Mouse (Mus musculus): ENCODE measurements around the gene Myo5c. TPM values are rescaled to one million over a fixed set of nuclear protein-coding genes. Genes with fewer than 3 reads are reported as not detected.

Myo5c gene
- total and polyA plus RNA-seq, 3 experiments = 5.0 to 5.9 (median 5.1) TPM

- TF ChIP-seq POLR2A (IDR thresholded peaks at IDR 0.05; ENCODE audit: insufficient read depth, low read depth, low read length) (peak; percentile 57; the same call in 1 of the 2 replicates), EP300 (IDR thresholded peaks at IDR 0.05; ENCODE audit: insufficient read depth, low read depth, low read length) (no peak), CTCF (IDR thresholded peaks at IDR 0.05) (peak; percentile 26; the same call in 1 of the 2 replicates)
- H3K9ac ChIP-seq (ENCODE audit: low read depth, low read length) = peak overlapping the region; percentile 72
Measured at GRCm38 (mm10) chr9:75313832-75314516, 82.2 kb downstream of the Myo5c start.

DNA sequence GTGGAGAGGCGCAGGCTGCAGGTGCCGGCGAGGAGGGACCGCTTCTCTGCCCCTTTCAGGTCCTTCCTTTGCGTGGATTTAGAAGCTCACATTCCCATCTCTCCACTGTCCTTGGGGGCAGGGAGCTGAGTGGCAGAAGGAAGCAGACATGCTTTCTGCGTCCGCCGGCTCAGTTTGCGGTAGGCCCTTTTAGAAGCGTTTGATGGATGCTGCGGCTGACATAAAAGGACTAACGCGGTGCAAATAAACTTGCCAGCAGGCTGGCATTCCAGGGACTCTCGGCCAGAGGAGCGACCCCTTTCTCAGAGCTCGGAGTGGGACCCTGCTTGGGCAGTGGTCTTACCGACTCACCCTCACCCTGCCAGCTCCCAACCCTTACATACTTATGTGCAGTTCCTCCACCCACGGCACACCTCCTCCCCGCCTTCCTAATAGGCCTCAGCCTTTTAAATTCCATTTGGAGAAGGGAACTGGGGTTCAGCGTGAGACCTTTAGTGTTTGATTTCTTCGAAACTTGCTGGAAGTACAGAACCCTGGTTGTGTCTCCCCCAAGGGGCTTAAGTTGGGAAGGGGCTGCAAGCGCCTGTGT lies 82.8 kb downstream of the Myo5c start:
- H3K4me3 ChIP-seq = peak overlapping the region; percentile 63
- intact Hi-C loops (cut with DNase I) = loop anchor here (5.0 kb wide), 1 partner anchor 267 kb away; no protein-coding TSS in a partner anchor
- H3K27ac ChIP-seq = peak overlapping the region; percentile 74
- H3K9ac ChIP-seq (ENCODE audit: low read depth, low read length) = peak overlapping the region; percentile 72
- peak in 1 of 2 experiments; percentile 5 for DNase-seq
- H3K4me1 ChIP-seq (ENCODE audit: control insufficient read depth, insufficient read depth, low read length) = no peaks in the 10 kb centered on the region
- H3K79me2 ChIP-seq (replicated peaks; ENCODE audit: control insufficient read depth, insufficient read depth, low read length) = no peaks in the 10 kb centered on the region
- no peaks in the 10 kb centered on the region for H3K27me3 ChIP-seq (ENCODE audit: control insufficient read depth, insufficient read depth, low read length)
- TF ChIP-seq EP300 (IDR thresholded peaks at IDR 0.05; ENCODE audit: insufficient read depth, low read depth, low read length) (no peak), POLR2A (IDR thresholded peaks at IDR 0.05; ENCODE audit: insufficient read depth, low read depth, low read length) (no peak), CTCF (IDR thresholded peaks at IDR 0.05) (no peak)
- 6% methylated on average over 22 of the region's 22 CpGs for WGBS
- H3K36me3 ChIP-seq (ENCODE audit: control insufficient read depth, insufficient read depth, low read length) = no peaks in the 10 kb centered on the region

More at GRCm38 (mm10) chr9:75313832-75314516, 82.2 kb downstream of the Myo5c start:
- Histone ChIP-seq H3K4me3 (peak overlapping the region; percentile 63), H3K79me2 (replicated peaks; ENCODE audit: control insufficient read depth, insufficient read depth, low read length) (no peaks in the 10 kb centered on the region), H3K4me1 (ENCODE audit: control insufficient read depth, insufficient read depth, low read length) (no peaks in the 10 kb centered on the region), H3K27me3 (ENCODE audit: control insufficient read depth, insufficient read depth, low read length) (no peaks in the 10 kb centered on the region), H3K27ac (peak overlapping the region; percentile 74), H3K36me3 (ENCODE audit: control insufficient read depth, insufficient read depth, low read length) (no peaks in the 10 kb centered on the region)
- intact Hi-C loops (cut with DNase I) = loop anchor here (5.0 kb wide), 1 partner anchor 267 kb away; no protein-coding TSS in a partner anchor
- DNase-seq = peak; percentile 87 to 92
- under 1% methylated on average over 52 of the region's 52 CpGs for WGBS

- no peaks in the 10 kb centered on the region for H3K36me3 ChIP-seq (ENCODE audit: control insufficient read depth, insufficient read depth, low read length)
- intact Hi-C loops (cut with DNase I) = no loop called here
- H3K9ac ChIP-seq (ENCODE audit: low read depth, low read length) = no peak overlapping the region
- no peaks in the 10 kb centered on the region for H3K27me3 ChIP-seq (ENCODE audit: control insufficient read depth, insufficient read depth, low read length)
- no peak overlapping the region for H3K4me3 ChIP-seq
- H3K4me1 ChIP-seq (ENCODE audit: control insufficient read depth, insufficient read depth, low read length) = no peaks in the 10 kb centered on the region
- no peak overlapping the region for H3K27ac ChIP-seq
- no peaks in the 10 kb centered on the region for H3K79me2 ChIP-seq (replicated peaks; ENCODE audit: control insufficient read depth, insufficient read depth, low read length)
- 75% methylated on average over 3 of the region's 3 CpGs for WGBS
- no peak for TF ChIP-seq EP300 (IDR thresholded peaks at IDR 0.05; ENCODE audit: insufficient read depth, low read depth, low read length)
- no peak for TF ChIP-seq POLR2A (IDR thresholded peaks at IDR 0.05; ENCODE audit: insufficient read depth, low read depth, low read length)
- no peak for TF ChIP-seq CTCF (IDR thresholded peaks at IDR 0.05)
- no peak for DNase-seq
Measured at GRCm38 (mm10) chr9:75315238-75315637, 83.4 kb downstream of the Myo5c start.

DNA sequence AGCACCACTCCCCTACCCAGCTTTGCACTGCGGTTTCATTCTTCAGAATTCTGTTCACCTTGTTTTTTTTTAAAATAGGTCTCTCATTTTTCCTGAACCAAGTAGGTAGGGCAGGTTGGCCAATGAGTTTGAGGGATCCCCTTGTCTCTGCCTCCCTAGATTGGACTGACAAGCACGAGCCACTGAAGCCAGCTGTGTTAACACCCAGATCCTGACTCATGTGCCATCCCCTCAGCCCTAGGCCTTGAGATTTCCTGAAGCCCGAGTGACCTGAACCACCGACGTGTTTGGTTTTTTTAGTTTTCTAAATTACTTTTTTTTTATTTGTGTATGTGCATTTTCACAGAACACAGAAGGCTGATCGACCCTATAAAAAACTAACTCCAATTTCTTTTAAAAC lies 85.0 kb downstream of the Myo5c start:
- intact Hi-C loops (cut with DNase I) = no loop called here
- whole genome bisulfite sequencing = 86% methylated on average over 6 of the region's 6 CpGs

GRCm38 (mm10) chr9:75318196-75318595 lies 86.4 kb downstream of the Myo5c start:
- intact Hi-C loops (cut with DNase I) = no loop called here
- no peak overlapping the region for H3K9ac ChIP-seq (ENCODE audit: low read depth, low read length)
- no peak for DNase-seq
- no peaks in the 10 kb centered on the region for H3K4me1 ChIP-seq (ENCODE audit: control insufficient read depth, insufficient read depth, low read length)
- no peaks in the 10 kb centered on the region for H3K36me3 ChIP-seq (ENCODE audit: control insufficient read depth, insufficient read depth, low read length)
- WGBS = 93% methylated on average over 2 of the region's 2 CpGs
- no peaks in the 10 kb centered on the region for H3K27me3 ChIP-seq (ENCODE audit: control insufficient read depth, insufficient read depth, low read length)
- H3K4me3 ChIP-seq = no peak overlapping the region
- H3K27ac ChIP-seq = no peak overlapping the region
- no peak for TF ChIP-seq POLR2A (IDR thresholded peaks at IDR 0.05; ENCODE audit: insufficient read depth, low read depth, low read length)
- no peak for TF ChIP-seq EP300 (IDR thresholded peaks at IDR 0.05; ENCODE audit: insufficient read depth, low read depth, low read length)
- TF ChIP-seq CTCF (IDR thresholded peaks at IDR 0.05) = no peak
- H3K79me2 ChIP-seq (replicated peaks; ENCODE audit: control insufficient read depth, insufficient read depth, low read length) = no peaks in the 10 kb centered on the region; the same call in 1 of the 2 replicates

More for the DNA sequence above, 85.0 kb downstream of the Myo5c start:
- no peak for TF ChIP-seq POLR2A (IDR thresholded peaks at IDR 0.05; ENCODE audit: insufficient read depth, low read depth, low read length)
- TF ChIP-seq EP300 (IDR thresholded peaks at IDR 0.05; ENCODE audit: insufficient read depth, low read depth, low read length) = no peak
- no peak for TF ChIP-seq CTCF (IDR thresholded peaks at IDR 0.05)
- DNase-seq = no peak
- H3K4me3 ChIP-seq = no peak overlapping the region
- H3K27ac ChIP-seq = no peak overlapping the region
- H3K9ac ChIP-seq (ENCODE audit: low read depth, low read length) = no peak overlapping the region
- no peaks in the 10 kb centered on the region for H3K4me1 ChIP-seq (ENCODE audit: control insufficient read depth, insufficient read depth, low read length)
- no peaks in the 10 kb centered on the region; the same call in 1 of the 2 replicates for H3K79me2 ChIP-seq (replicated peaks; ENCODE audit: control insufficient read depth, insufficient read depth, low read length)
- H3K36me3 ChIP-seq (ENCODE audit: control insufficient read depth, insufficient read depth, low read length) = no peaks in the 10 kb centered on the region
- H3K27me3 ChIP-seq (ENCODE audit: control insufficient read depth, insufficient read depth, low read length) = no peaks in the 10 kb centered on the region

GRCm38 (mm10) chr9:75319365-75319764 lies 87.5 kb downstream of the Myo5c start:
- H3K79me2 ChIP-seq (replicated peaks; ENCODE audit: control insufficient read depth, insufficient read depth, low read length) = no peaks in the 10 kb centered on the region; the same call in 1 of the 2 replicates
- no peaks in the 10 kb centered on the region for H3K4me1 ChIP-seq (ENCODE audit: control insufficient read depth, insufficient read depth, low read length)
- H3K27ac ChIP-seq = no peak overlapping the region
- DNase-seq = no peak
- no peak for TF ChIP-seq CTCF (IDR thresholded peaks at IDR 0.05)
- no peak for TF ChIP-seq POLR2A (IDR thresholded peaks at IDR 0.05; ENCODE audit: insufficient read depth, low read depth, low read length)
- 88% methylated on average over 3 of the region's 3 CpGs for WGBS
- intact Hi-C loops (cut with DNase I) = no loop called here
- H3K27me3 ChIP-seq (ENCODE audit: control insufficient read depth, insufficient read depth, low read length) = no peaks in the 10 kb centered on the region
- H3K9ac ChIP-seq (ENCODE audit: low read depth, low read length) = no peak overlapping the region
- H3K4me3 ChIP-seq = no peak overlapping the region
- H3K36me3 ChIP-seq (ENCODE audit: control insufficient read depth, insufficient read depth, low read length) = no peaks in the 10 kb centered on the region

All from heart, adult 2 months (tissue).